Mouse (Mus musculus): Measurements from ENCODE around the gene Irak2. TPM values are rescaled to one million over a fixed set of nuclear protein-coding genes. Genes with fewer than 3 reads are reported as not detected.

Irak2 gene
- polyA plus RNA-seq (2017; shearing (Covaris generic)) = 170 TPM

DNA sequence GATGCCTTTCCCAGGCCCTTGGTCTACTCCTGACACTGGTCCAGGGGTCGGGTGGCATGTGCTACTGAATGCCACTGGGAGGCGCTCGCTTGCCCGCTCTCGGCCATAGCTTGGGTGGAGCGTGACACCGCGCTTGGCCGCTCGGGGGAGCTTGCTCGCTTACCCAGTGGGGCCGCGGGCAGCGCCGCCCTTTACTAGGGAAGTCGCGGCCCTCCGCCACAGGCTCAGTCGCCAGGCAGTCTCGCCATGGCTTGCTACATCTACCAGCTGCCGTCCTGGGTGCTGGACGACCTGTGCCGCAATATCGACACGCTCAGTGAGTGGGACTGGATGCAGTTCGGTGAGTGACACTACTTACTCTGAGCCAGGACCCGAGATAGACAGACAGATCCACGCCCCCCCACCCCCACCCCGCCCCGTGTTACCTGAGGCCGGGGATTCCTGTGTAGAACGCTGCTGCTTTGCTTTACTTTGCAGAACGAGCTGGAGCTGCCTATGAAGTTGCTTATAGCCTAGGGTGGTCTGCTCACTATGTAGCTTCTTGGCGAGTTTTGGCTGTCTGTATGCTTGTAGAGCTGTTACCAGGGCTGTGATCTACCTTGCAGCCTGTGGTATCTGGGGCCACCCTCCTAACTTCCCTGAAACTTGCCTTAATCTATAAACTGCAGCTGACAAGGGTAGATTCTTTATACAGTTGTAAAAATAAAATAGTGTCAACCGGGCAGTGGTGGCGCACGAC, at the start of gene Irak2:
Gene Irak2, plus strand, starts transcription at position 166 of the 739 bp plus-strand sequence.

GRCm38 (mm10) chr6:113600543-113601139, 37.6 kb upstream of the Irak2 start, which contains the start of gene Fancd2os:
TSS of gene Fancd2os (minus strand) at chr6:113600715.

DNA sequence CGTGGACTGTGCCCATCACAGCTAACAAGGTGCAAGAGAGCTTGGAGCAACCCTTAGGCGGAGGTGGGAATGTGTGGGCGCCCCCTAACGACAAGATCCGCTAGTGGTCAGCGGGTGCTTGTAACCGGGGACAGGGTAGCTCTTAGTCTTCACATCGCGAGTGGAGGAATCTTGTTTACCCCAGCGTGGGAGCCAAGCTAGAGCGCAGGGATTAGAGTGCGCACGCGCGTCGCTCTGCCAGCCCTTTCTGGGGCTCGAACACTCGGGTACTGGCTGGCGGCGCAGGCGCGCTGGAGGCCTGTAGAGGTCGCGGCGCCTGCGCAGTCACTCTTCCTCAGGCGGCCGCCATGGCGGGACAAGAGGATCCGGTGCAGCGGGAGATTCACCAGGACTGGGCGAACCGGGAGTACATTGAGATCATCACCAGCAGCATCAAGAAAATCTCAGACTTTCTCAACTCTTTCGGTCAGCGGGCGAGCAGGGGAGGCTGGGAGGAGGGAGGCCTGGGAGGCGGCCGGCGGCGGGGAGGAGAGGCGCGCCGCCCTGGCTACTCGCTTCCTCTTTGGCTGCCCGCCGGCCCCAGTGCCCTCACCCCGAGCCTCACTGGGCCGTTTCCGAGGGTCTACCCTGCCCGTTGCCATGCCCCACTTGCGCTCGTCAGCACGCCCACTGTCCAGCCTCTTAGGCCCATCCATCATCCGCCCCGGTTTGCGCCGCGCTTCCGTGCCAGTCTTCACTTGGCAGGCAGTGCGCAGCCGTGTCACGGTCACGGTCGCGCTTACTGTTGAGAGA, 33.6 kb upstream of the Irak2 start, which contains the start of gene Brk1:
Gene Brk1, plus strand, starts transcription at position 341 of the 792 bp plus-strand sequence.

DNA sequence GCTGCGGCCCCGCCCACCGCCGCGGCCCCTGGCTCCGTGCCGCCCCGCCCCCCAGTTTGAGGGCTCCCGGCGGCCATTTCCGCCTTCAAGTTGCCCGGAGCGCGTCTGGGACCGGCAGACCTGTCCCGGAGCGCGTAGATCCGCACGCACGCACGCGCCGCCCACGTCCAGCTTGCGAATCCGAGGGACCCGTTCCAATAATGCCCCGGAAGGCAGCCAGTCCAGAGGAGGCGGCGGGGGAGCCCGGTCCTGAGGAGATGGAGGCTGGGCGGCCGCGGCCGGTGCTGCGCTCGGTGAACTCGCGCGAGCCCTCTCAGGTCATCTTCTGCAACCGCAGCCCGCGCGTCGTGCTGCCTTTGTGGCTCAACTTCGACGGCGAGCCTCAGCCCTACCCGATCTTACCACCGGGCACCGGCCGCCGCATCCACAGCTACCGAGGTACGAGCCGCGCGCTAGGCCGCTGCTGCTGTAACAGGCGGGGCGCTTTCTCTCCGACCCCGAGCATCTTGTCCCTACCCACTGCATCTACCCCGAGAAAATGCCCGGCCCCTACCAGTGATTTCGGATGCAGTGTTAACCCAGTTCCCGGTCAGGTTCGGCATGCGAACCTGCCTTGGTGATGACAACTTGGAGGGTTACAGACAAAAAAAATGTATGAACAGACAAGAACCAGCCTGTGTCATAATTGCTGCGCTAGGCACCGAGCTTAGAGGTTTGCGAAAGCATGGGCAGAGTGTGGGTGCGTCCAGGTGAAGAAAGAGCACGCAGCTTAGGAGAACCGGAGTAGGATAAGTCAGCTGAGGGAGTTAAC, 14.1 kb upstream of the Irak2 start, which contains the start of gene Vhl:
Gene Vhl, plus strand, starts transcription at position 19 of the 811 bp plus-strand sequence.

DNA sequence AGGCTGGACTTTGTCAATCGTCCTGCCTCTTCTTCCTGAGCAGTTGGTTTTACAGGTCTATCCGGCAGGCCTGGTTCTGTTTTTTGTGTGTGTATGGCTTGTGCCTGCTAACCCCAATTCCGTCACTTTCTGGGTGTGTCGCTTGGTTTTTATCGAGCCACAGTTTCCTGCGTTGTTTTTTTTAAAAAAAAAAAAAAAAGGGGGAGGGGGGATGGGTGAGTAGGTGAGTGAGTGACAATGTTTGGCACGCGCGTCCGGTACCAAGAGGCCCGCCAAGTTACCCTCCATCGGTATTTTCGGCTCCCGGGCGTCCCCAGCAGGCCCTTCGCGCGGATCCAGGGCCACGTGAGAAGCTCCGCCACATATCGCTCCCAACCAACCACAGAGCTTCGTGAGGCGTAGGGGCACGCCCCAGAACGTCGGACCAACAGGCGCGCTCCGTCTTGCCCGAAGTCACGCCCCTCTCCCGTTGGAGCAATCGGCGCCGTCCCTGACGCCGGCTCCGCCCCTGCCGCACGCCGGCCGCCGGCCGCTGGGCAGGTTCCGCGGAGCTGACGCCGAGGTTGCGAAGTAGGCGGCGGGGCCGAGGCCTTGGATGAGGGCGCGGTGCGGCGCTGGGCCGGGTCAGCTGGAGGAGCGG, 58.4 kb downstream of the Irak2 start, which contains the start of gene Tatdn2:
Gene Tatdn2, plus strand, starts transcription at position 469 of the 640 bp plus-strand sequence.

GRCm38 (mm10) chr6:113719878-113720277, 81.6 kb downstream of the Irak2 start, which contains the start of gene Ghrl:
TSS of gene Ghrl (minus strand) at chr6:113719880.

DNA sequence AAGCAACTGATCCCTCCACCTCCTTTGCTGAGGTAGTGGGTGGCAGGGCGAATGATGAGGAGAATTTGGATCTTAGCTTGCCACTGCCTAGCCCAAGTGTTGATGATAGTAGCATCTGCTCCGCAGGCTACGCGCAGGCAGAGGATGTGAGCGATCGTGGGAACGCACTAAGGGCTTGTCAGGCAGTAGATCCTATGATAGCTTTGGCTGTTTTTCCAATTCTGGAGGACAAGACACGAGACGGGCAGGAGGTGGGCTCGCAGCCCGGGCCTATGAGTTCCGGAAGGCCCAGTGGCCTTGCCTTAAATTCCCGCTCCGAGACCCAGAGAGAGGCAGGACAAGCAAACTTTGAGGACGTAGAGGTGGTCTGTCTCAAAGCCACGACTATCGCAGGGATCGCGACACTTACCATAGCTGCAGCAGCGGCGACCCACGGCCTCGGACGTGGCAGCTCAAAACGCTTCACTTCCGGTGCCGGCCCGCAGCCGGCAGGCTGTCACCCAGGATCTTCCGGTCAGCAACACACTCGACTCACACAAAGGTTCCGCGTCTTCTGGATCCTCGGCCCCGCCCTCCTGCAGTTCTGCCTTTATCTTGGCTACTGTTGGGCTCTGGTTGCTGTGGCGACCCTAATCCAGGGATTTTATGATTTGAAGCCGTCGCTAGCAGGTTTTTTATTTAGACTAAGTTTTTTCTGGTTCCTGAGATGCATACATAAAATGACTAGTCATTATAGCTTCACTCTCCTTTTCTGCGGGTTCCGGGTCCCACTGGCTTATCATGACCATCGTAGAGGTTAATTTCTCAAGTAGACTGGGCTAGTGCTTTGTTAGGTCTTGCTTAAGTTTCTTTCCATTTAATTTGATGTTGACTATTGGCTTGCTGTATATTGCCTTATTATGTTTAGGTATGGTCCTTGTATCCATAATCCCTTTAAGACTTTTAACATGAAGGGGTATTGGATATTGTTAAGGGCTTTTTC, 102.3 kb downstream of the Irak2 start, which contains the start of gene Sec13:
Gene Sec13, minus strand, starts transcription at position 508 of the 982 bp plus-strand sequence.

Other genes starting within 250 kb of the Irak2 start
- 10.7 TPM for gene Ttll3, start 249.2 kb upstream of the Irak2 start, polyA plus RNA-seq (2017; shearing (Covaris generic))
- gene Rpusd3, start 219.1 kb upstream of the Irak2 start, polyA plus RNA-seq (2017; shearing (Covaris generic)) = 11.3 TPM
- not detected for gene Cidec, start 202.7 kb upstream of the Irak2 start, polyA plus RNA-seq (2017; shearing (Covaris generic))
- gene Jagn1, start 195.9 kb upstream of the Irak2 start, polyA plus RNA-seq (2017; shearing (Covaris generic)) = 24.7 TPM
- 1.3 TPM for gene Il17re, start 180.0 kb upstream of the Irak2 start, polyA plus RNA-seq (2017; shearing (Covaris generic))
- 0.28 TPM for gene Il17rc, start 167.0 kb upstream of the Irak2 start, polyA plus RNA-seq (2017; shearing (Covaris generic))
- 4.1 TPM for gene Creld1, start 155.2 kb upstream of the Irak2 start, polyA plus RNA-seq (2017; shearing (Covaris generic))
- not detected for gene Prrt3, start 136.5 kb upstream of the Irak2 start, polyA plus RNA-seq (2017; shearing (Covaris generic))
- 93.5 TPM for gene Emc3, start 106.8 kb upstream of the Irak2 start, polyA plus RNA-seq (2017; shearing (Covaris generic))
- 1.3 TPM for gene Fancd2, start 106.8 kb upstream of the Irak2 start, polyA plus RNA-seq (2017; shearing (Covaris generic))
- gene Fancd2os, start 37.8 kb upstream of the Irak2 start, polyA plus RNA-seq (2017; shearing (Covaris generic)) = not detected
- gene Brk1, start 33.7 kb upstream of the Irak2 start, polyA plus RNA-seq (2017; shearing (Covaris generic)) = 134 TPM
- 26.7 TPM for gene Vhl, start 14.5 kb upstream of the Irak2 start, polyA plus RNA-seq (2017; shearing (Covaris generic))
- gene Tatdn2, start 58.6 kb downstream of the Irak2 start, polyA plus RNA-seq (2017; shearing (Covaris generic)) = 24.6 TPM
- gene Ghrl, start 81.4 kb downstream of the Irak2 start, polyA plus RNA-seq (2017; shearing (Covaris generic)) = 1.5 TPM
- gene Sec13, start 102.3 kb downstream of the Irak2 start, polyA plus RNA-seq (2017; shearing (Covaris generic)) = 137 TPM